Mouse (Mus musculus) G1E (cell line): ENCODE results near the gene Gnai1.

Experiments used
- CTCF ChIP-seq: IDR thresholded peaks from 2 replicates; pipeline ENCODE4 v1.5.1; 2012; ENCODE audit warnings: low read depth, low read length, inconsistent platforms, mixed read lengths
- GATA1 ChIP-seq: IDR thresholded peaks from 2 replicates; pipeline ENCODE4 v1.6.1; 2012; ENCODE audit warnings: borderline replicate concordance, low read length, inconsistent platforms, mixed read lengths

DNA sequence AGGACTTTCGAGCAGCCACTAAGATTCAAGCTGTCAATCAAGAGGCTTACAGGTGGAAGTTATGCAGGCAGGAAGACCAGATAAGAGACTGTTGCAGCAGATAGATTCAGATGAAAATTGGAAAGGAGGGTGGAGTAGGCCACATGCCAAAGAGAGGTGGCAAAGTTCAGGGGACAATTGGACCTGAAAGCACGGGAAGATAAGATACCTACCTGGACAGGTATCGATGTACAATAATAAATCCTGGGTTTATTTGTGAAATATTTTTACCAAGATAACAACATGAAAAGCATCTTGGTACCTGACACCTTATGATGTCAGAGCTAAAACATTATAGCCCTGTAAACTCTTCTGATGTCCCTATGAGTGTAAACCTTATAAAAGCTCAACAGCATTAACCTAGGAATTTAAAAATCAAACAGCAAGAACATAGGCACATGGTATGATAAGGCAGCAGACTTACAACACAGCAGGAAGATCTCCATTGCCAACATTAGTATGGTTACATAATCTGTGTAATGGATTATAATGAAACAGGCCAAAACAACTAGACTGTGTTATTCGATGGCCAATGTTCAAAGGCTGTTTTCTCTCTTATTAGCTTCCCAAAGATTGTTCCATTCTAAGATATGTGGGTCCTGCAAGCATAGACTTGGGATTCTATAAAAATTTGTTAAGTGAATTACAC is 16.6 kb downstream of the Gnai1 start:
- TF ChIP-seq CTCF (no peak), GATA1 (no peak)
